Mouse (Mus musculus) cerebral cortex, adult 2 months (tissue): Measurements from ENCODE around the gene Grid2ip.

Experiments
- WGBS: fragments of 180-500 bp; shearing (Covaris S2); methylation state at CpG from one replicate; pipeline ENCODE4 v1.1.7; 2018; 5-methylcytosine and 5-hydroxymethylcytosine counted together

Gene Grid2ip

GRCm38 (mm10) chr5:143410841-143411395, 53.8 kb downstream of the Grid2ip start:
- 40% methylated on average over 4 of the region's 4 CpGs for WGBS

DNA sequence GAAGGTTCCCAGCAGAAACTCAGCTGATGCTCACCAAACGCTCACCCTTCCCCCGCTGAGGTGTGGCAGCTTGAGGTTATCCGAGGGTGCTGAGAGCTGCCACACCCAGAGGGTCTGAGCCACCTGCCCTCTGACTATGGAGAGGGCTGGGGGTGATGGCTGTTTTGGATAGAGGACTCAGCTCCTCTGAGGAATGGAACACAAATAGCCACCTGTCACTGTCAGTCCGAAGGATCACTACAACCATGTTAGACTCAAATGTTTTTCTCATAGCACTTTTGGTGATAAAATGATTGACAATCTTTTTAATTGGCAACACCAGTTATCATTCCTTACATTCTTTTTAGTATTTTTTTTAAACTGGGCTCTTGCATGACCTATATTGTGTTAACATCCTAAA, 64.3 kb downstream of the Grid2ip start:
- 83% methylated on average over 4 of the region's 4 CpGs for WGBS

DNA sequence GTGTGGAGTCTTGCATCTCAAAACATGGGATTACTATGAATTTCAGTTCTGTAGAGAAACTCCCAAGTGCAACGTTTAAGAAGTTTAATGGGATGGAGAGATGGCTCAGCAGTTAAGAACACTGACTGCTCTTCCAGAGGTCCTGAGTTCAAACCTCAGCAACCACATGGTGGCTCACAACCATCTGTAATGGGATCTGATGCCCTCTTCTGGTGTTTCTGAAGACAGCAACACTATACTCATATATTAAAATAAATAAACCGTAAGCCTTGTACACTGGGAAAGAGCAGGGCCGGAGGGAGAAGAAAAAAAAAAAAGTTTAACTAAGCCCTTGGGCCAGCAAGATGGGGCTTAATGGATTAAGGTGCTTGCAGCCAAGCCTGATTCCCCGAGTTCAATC, 65.9 kb downstream of the Grid2ip start:
- 75% methylated on average over 4 of the region's 4 CpGs for WGBS

GRCm38 (mm10) chr5:143423899-143424519, 66.9 kb downstream of the Grid2ip start:
- WGBS: 21% methylated on average over 6 of the region's 6 CpGs

GRCm38 (mm10) chr5:143434421-143434820, 77.3 kb downstream of the Grid2ip start:
- whole genome bisulfite sequencing: 29% methylated on average over 4 of the region's 4 CpGs

DNA sequence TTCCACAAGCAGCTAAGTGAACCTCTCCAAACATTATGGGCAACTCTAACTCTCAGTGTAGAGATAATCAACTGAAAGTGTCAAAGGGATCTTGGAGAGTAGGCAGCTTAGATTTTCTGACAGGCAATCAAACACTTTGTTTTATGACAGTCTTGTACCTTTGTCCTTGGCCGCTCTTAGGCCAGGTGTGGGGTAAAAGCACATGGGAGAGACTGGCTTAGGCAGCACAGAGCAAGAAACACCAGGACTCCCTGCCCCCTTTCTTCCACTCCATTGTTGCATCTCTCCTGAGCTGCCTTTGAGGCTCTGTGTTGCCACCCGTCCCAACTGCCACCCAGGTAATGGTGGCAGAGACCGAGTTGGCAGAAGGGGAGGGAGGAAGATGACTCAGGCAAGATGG, 84.2 kb downstream of the Grid2ip start:
- WGBS: 81% methylated on average over 3 of the region's 3 CpGs

DNA sequence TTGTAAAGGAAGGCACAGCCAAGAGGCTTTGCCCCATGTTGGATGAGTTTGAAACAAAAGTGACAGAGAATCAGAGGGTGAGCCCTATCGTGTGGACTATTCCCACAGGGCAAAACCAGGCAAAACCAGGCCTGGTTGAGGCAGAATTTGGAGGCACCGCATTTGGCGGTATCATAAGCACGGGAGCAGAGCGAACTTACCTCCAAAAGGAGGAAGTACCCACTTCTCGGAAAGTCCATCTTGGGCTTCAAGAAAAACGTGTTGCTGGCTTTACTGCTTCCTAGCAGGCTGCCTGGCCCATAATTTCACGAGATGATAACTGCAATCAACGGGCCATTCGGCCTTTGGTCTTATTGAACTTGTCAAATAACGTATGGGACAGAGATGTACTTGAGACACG, 84.6 kb downstream of the Grid2ip start:
- WGBS: 85% methylated on average over 12 of the region's 12 CpGs
